Mouse (Mus musculus): ENCODE data around the gene Ovgp1. TPM values are rescaled to one million over a fixed set of nuclear protein-coding genes. Genes with fewer than 3 reads are reported as not detected.

Ovgp1 gene
- total and polyA plus RNA-seq, 2 experiments: 0.34 to 0.37 TPM

DNA sequence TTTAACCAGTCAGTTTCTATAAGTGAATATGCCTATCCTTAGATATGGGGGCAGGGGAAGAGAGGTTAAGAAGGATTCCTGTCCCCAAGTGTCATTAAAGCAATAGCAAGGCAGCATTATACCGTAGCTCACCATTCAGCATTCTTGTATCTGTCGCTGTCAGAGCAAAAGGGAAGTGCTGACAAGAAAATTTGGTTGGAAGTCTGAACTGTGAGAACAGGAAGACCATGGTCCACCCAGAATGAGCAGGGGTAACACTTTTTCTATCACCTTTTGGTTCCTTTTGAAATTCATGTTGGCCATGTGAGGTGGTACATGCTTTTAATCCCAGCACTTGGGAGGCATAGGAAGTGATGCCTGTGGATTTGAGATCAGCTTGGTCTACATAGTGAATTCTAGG is 42.4 kb upstream of the Ovgp1 start:
- TF ChIP-seq POLR2A (IDR thresholded peaks at IDR 0.05; ENCODE audit: extremely low read depth, insufficient read depth, low read length): no peak
- TF ChIP-seq CTCF (IDR thresholded peaks at IDR 0.05; ENCODE audit: low read depth, low read length): no peak
- Histone ChIP-seq H3K9ac (ENCODE audit: low read depth, low read length) (no peak overlapping the region), H3K4me1 (ENCODE audit: control insufficient read depth, insufficient read depth, low read length) (no peaks in the 10 kb centered on the region), H3K27me3 (ENCODE audit: control insufficient read depth, insufficient read depth, low read length) (no peaks in the 10 kb centered on the region), H3K79me2 (ENCODE audit: control insufficient read depth, insufficient read depth, low read length) (no peaks in the 10 kb centered on the region), H3K4me3 (ENCODE audit: insufficient read depth, low read depth, low read length) (no peak overlapping the region), H3K36me3 (ENCODE audit: control insufficient read depth, insufficient read depth, low read length) (no peaks in the 10 kb centered on the region), H3K27ac (replicated peaks; ENCODE audit: insufficient read depth, low read depth, low read length) (no peak overlapping the region)
- 86% methylated on average over 2 of the region's 2 CpGs for WGBS
- no peak for DNase-seq (ENCODE audit: extremely low read depth, low read depth, low spot score)

DNA sequence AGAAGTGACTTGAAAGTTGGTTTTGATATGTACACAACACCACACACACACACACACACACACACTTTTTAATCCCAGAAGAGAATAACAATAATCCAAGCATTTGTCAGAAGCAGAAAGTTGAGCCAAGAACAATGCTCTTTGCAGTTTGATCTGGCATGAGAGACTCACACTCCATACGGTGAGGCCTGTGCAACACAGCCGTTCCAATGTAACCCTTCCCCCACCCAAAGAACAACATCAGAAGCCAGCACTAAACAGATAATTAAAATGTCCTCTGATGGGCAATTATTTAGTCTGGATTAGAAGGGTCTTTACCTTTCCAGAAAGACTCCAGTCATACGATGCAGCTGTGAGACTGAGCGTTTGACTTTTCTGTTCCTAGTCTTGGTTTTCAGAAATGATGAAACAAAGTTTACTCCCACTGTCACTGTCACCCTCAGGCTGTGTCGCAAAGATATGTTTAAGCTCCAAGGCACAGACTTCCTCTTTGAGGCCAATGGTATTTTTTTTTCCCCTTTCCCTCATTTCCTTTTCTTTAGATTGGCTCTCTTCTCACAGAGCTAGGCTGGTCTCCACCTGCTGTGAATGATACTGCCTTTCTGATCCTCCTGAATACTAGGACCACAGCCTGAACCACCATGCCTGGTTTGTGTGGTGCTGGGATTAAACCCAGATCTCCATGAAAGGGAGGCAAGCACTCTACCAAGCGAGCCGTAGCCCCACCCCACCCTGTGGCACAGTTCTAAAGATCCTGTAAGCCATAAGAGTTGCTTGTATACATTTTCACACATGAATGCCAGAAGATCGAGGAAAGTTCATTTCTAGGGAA is 41.1 kb upstream of the Ovgp1 start, which contains the start of gene I830077J02Rik:
Gene I830077J02Rik (minus strand): TSS at position 425 of the 832 bp plus-strand sequence.
- Histone ChIP-seq H3K79me2 (ENCODE audit: control insufficient read depth, insufficient read depth, low read length) (no peaks in the 10 kb centered on the region), H3K27me3 (ENCODE audit: control insufficient read depth, insufficient read depth, low read length) (no peaks in the 10 kb centered on the region), H3K4me1 (ENCODE audit: control insufficient read depth, insufficient read depth, low read length) (no peaks in the 10 kb centered on the region), H3K27ac (replicated peaks; ENCODE audit: insufficient read depth, low read depth, low read length) (no peak within 1 kb of the TSS), H3K9ac (ENCODE audit: low read depth, low read length) (no peak within 1 kb of the TSS), H3K36me3 (ENCODE audit: control insufficient read depth, insufficient read depth, low read length) (no peaks in the 10 kb centered on the region; the same call in 1 of the 2 replicates), H3K4me3 (ENCODE audit: insufficient read depth, low read depth, low read length) (no peak within 1 kb of the TSS)
- 77% methylated on average over 8 of the region's 8 CpGs for WGBS
- no peak for TF ChIP-seq CTCF (IDR thresholded peaks at IDR 0.05; ENCODE audit: low read depth, low read length)
- TF ChIP-seq POLR2A (IDR thresholded peaks at IDR 0.05; ENCODE audit: extremely low read depth, insufficient read depth, low read length): no peak
- peak; percentile 18 for DNase-seq (ENCODE audit: extremely low read depth, low read depth, low spot score)

DNA sequence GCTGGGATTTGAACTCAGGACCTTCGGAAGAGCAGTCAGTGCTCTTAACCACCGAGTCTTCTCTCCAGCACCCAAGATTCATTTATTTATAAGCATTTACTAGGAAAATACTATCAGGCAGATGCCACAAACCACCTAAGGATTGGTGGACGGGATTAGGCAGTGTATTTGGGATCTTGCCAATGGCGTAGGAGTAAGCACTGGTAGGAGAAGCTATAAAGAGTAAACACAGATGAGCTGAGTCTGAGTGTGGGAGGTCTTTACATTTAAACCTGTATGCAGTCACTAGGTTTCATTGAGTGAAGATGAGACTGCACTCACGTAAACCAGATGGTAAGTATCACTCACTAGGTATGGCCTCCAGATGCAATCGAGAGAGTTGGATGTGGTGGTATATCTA is 39.6 kb upstream of the Ovgp1 start:
- no peaks in the 10 kb centered on the region for H3K79me2 ChIP-seq (ENCODE audit: control insufficient read depth, insufficient read depth, low read length)
- WGBS: 95% methylated on average over 6 of the region's 6 CpGs
- H3K4me1 ChIP-seq (ENCODE audit: control insufficient read depth, insufficient read depth, low read length): no peaks in the 10 kb centered on the region
- no peak for DNase-seq (ENCODE audit: extremely low read depth, low read depth, low spot score)
- H3K27me3 ChIP-seq (ENCODE audit: control insufficient read depth, insufficient read depth, low read length): no peaks in the 10 kb centered on the region
- H3K9ac ChIP-seq (ENCODE audit: low read depth, low read length): no peak overlapping the region
- no peak overlapping the region for H3K4me3 ChIP-seq (ENCODE audit: insufficient read depth, low read depth, low read length)
- peaks cover 4% of the 10 kb centered on the region; the same call in 1 of the 2 replicates for H3K36me3 ChIP-seq (ENCODE audit: control insufficient read depth, insufficient read depth, low read length)
- no peak for TF ChIP-seq POLR2A (IDR thresholded peaks at IDR 0.05; ENCODE audit: extremely low read depth, insufficient read depth, low read length)
- no peak for TF ChIP-seq CTCF (IDR thresholded peaks at IDR 0.05; ENCODE audit: low read depth, low read length)
- H3K27ac ChIP-seq (replicated peaks; ENCODE audit: insufficient read depth, low read depth, low read length): no peak overlapping the region

DNA sequence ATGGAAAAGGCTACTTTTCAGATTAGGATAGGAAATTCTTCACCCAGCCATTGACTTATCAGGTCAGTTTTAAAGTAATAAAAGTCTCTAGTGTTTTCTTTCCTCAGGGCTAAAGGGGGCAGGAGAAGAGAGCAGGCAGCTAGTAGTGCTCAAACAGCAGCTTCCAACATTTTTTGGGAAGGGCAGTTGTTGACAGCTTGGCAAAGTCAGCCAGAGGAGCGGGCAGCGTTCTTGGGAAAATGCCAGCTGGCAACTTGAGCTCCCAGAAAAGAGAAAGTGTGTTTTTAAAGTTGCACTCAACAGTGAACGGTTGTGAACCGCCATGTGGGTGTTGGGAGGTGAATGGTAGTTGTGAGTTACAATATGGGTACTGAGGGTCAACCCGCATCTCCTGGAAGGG is 38.5 kb upstream of the Ovgp1 start:
- 38% methylated on average over 5 of the region's 5 CpGs for WGBS
- no peaks in the 10 kb centered on the region for H3K27me3 ChIP-seq (ENCODE audit: control insufficient read depth, insufficient read depth, low read length)
- peaks cover 4% of the 10 kb centered on the region; the same call in 1 of the 2 replicates for H3K36me3 ChIP-seq (ENCODE audit: control insufficient read depth, insufficient read depth, low read length)
- H3K4me1 ChIP-seq (ENCODE audit: control insufficient read depth, insufficient read depth, low read length): no peaks in the 10 kb centered on the region
- peak; percentile 78 for DNase-seq (ENCODE audit: extremely low read depth, low read depth, low spot score)
- H3K9ac ChIP-seq (ENCODE audit: low read depth, low read length): no peak overlapping the region
- TF ChIP-seq POLR2A (IDR thresholded peaks at IDR 0.05; ENCODE audit: extremely low read depth, insufficient read depth, low read length) (no peak), CTCF (IDR thresholded peaks at IDR 0.05; ENCODE audit: low read depth, low read length) (no peak)
- no peak overlapping the region for H3K4me3 ChIP-seq (ENCODE audit: insufficient read depth, low read depth, low read length)
- no peaks in the 10 kb centered on the region for H3K79me2 ChIP-seq (ENCODE audit: control insufficient read depth, insufficient read depth, low read length)
- no peak overlapping the region for H3K27ac ChIP-seq (replicated peaks; ENCODE audit: insufficient read depth, low read depth, low read length)

DNA sequence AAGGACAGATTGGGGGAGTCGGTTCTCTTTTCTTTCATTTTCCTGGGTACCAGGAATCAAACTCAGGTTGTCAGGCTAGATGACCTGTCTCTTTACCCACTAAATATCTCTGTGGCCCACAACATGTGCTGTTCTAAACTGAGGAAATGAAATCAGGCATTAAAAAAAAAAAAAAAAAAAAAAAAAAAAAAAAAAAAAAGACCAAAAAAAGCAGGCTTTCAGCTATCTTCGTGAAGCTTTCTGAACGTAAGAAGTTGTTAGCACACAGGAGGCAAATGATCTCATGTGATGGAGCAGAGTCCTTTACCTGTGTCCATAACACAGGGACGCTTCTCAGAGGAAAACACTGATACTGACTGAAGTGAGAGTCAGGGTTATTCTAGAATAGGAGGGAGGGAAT is 37.4 kb upstream of the Ovgp1 start:
- no peaks in the 10 kb centered on the region for H3K79me2 ChIP-seq (ENCODE audit: control insufficient read depth, insufficient read depth, low read length)

DNA sequence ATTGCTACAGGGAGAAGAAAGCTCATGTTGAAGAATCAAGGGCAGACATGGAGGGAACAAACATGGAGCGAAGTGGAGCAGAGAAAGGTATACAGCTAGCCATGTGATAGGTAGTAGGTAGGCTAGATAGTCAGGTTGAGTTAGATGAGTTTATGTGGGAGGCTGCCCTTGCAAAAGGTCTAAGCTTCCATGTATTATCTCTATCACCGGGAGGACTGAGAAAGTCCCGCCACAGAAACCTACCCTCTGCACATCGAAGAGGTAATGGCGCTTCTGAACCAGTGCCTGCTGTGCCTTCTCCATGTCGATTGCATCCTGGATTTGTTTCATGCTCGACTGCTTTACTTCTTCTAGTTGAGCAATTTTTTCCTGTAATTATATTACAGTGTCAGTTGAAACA is 22.2 kb upstream of the Ovgp1 start:
- DNase-seq (ENCODE audit: extremely low read depth, low read depth, low spot score): no peak
- peaks cover 3% of the 10 kb centered on the region; the same call in 1 of the 2 replicates for H3K79me2 ChIP-seq (ENCODE audit: control insufficient read depth, insufficient read depth, low read length)
- 95% methylated on average over 7 of the region's 7 CpGs for WGBS
- H3K36me3 ChIP-seq (ENCODE audit: control insufficient read depth, insufficient read depth, low read length): peaks cover 65% of the 10 kb centered on the region
- H3K4me3 ChIP-seq (ENCODE audit: insufficient read depth, low read depth, low read length): no peak overlapping the region
- no peak overlapping the region for H3K9ac ChIP-seq (ENCODE audit: low read depth, low read length)
- TF ChIP-seq POLR2A (IDR thresholded peaks at IDR 0.05; ENCODE audit: extremely low read depth, insufficient read depth, low read length): no peak
- TF ChIP-seq CTCF (IDR thresholded peaks at IDR 0.05; ENCODE audit: low read depth, low read length): no peak
- H3K27ac ChIP-seq (replicated peaks; ENCODE audit: insufficient read depth, low read depth, low read length): no peak overlapping the region
- H3K4me1 ChIP-seq (ENCODE audit: control insufficient read depth, insufficient read depth, low read length): no peaks in the 10 kb centered on the region
- H3K27me3 ChIP-seq (ENCODE audit: control insufficient read depth, insufficient read depth, low read length): no peaks in the 10 kb centered on the region

More for the DNA sequence above, 37.4 kb upstream of the Ovgp1 start:
- H3K9ac ChIP-seq (ENCODE audit: low read depth, low read length): no peak overlapping the region
- H3K36me3 ChIP-seq (ENCODE audit: control insufficient read depth, insufficient read depth, low read length): peaks cover 10% of the 10 kb centered on the region; the same call in 1 of the 2 replicates
- no peak overlapping the region for H3K4me3 ChIP-seq (ENCODE audit: insufficient read depth, low read depth, low read length)
- no peak for DNase-seq (ENCODE audit: extremely low read depth, low read depth, low spot score)
- no peaks in the 10 kb centered on the region for H3K4me1 ChIP-seq (ENCODE audit: control insufficient read depth, insufficient read depth, low read length)
- no peaks in the 10 kb centered on the region for H3K27me3 ChIP-seq (ENCODE audit: control insufficient read depth, insufficient read depth, low read length)
- H3K27ac ChIP-seq (replicated peaks; ENCODE audit: insufficient read depth, low read depth, low read length): no peak overlapping the region
- 85% methylated on average over 4 of the region's 4 CpGs for WGBS
- TF ChIP-seq CTCF (IDR thresholded peaks at IDR 0.05; ENCODE audit: low read depth, low read length) (no peak), POLR2A (IDR thresholded peaks at IDR 0.05; ENCODE audit: extremely low read depth, insufficient read depth, low read length) (no peak)

Measured in liver, adult 2 months (tissue).